Mouse (Mus musculus): Measurements from ENCODE around the gene Vwa3a.
A peak's percentile ranks its signal among the peaks of the same experiment; 100 is the strongest.

The Vwa3a gene

GRCm38 (mm10) chr7:120746821-120747220 lies 7.7 kb downstream of the Vwa3a start:
- no peak for DNase-seq (ENCODE audit: low read depth)

- no peak for DNase-seq (ENCODE audit: low read depth)
Measured at GRCm38 (mm10) chr7:120748478-120748877, 9.4 kb downstream of the Vwa3a start.

GRCm38 (mm10) chr7:120751330-120751729 lies 12.2 kb downstream of the Vwa3a start:
- DNase-seq (ENCODE audit: low read depth) = peak; percentile 56

- no peak for DNase-seq (ENCODE audit: low read depth)
Measured at GRCm38 (mm10) chr7:120751906-120752305, 12.8 kb downstream of the Vwa3a start.

- peak; percentile 86 for DNase-seq (ENCODE audit: low read depth)
Measured at GRCm38 (mm10) chr7:120754671-120755070, 15.6 kb downstream of the Vwa3a start.

GRCm38 (mm10) chr7:120767369-120767768 lies 28.3 kb downstream of the Vwa3a start:
- no peak for DNase-seq (ENCODE audit: low read depth)

- no peak for DNase-seq (ENCODE audit: low read depth)
Measured at GRCm38 (mm10) chr7:120771389-120771788, 32.3 kb downstream of the Vwa3a start.

GRCm38 (mm10) chr7:120778012-120778411 lies 38.9 kb downstream of the Vwa3a start:
- no peak for DNase-seq (ENCODE audit: low read depth)

GRCm38 (mm10) chr7:120795544-120795943 lies 56.4 kb downstream of the Vwa3a start:
- DNase-seq (ENCODE audit: low read depth) = no peak

- peak; percentile 7 for DNase-seq (ENCODE audit: low read depth)
Measured at GRCm38 (mm10) chr7:120796369-120796768, 57.3 kb downstream of the Vwa3a start.

GRCm38 (mm10) chr7:120803268-120803667 lies 64.2 kb downstream of the Vwa3a start:
- no peak for DNase-seq (ENCODE audit: low read depth)

- DNase-seq (ENCODE audit: low read depth) = no peak
Measured at GRCm38 (mm10) chr7:120809705-120810104, 70.6 kb downstream of the Vwa3a start.

- no peak for DNase-seq (ENCODE audit: low read depth)
Measured at GRCm38 (mm10) chr7:120811834-120812415, 72.8 kb downstream of the Vwa3a start, which contains the start of gene Gm5737. Gm5737 (plus strand) TSS chr7:120812365.

- DNase-seq (ENCODE audit: low read depth) = no peak
Measured at GRCm38 (mm10) chr7:120817552-120817951, 78.4 kb downstream of the Vwa3a start.

GRCm38 (mm10) chr7:120819386-120819785 lies 80.3 kb downstream of the Vwa3a start:
- no peak for DNase-seq (ENCODE audit: low read depth)

- peak; percentile 72 for DNase-seq (ENCODE audit: low read depth)
Measured at GRCm38 (mm10) chr7:120823248-120823647, 84.1 kb downstream of the Vwa3a start.

- no peak for DNase-seq (ENCODE audit: low read depth)
Measured at GRCm38 (mm10) chr7:120825097-120825496, 86.0 kb downstream of the Vwa3a start.

GRCm38 (mm10) chr7:120826408-120826807 lies 87.3 kb downstream of the Vwa3a start:
- peak; percentile 62 for DNase-seq (ENCODE audit: low read depth)

GRCm38 (mm10) chr7:120830431-120831381 lies 91.6 kb downstream of the Vwa3a start:
- DNase-seq (ENCODE audit: low read depth) = peak; percentile 66

GRCm38 (mm10) chr7:120834426-120834825 lies 95.3 kb downstream of the Vwa3a start:
- peak; percentile 76 for DNase-seq (ENCODE audit: low read depth)

GRCm38 (mm10) chr7:120834863-120835372 lies 95.8 kb downstream of the Vwa3a start:
- DNase-seq (ENCODE audit: low read depth) = peak; percentile 98

GRCm38 (mm10) chr7:120835449-120836359 lies 96.6 kb downstream of the Vwa3a start:
- DNase-seq (ENCODE audit: low read depth) = peak; percentile 97
